Mouse (Mus musculus) adrenal gland, postnatal 36 days (tissue): ENCODE results near the gene Clec10a. TPM values are rescaled to one million over a fixed set of nuclear protein-coding genes. Genes with fewer than 3 reads are reported as not detected.

Experiments
- DNase-seq, 2 experiments: peaks; one replicate each; pipeline ENCODE4 v3.0.0; 2021; ENCODE audit warnings: mixed read lengths in 1 of 2
- total RNA-seq, 2 experiments: library from RNA; stranded (reverse); gene quantifications; 2 replicates each; pipeline ENCODE4 v1.2.3; 2021

The Clec10a gene
- total RNA-seq, 2 experiments from 2014 or later, result 2.4 to 6.5 TPM

DNA sequence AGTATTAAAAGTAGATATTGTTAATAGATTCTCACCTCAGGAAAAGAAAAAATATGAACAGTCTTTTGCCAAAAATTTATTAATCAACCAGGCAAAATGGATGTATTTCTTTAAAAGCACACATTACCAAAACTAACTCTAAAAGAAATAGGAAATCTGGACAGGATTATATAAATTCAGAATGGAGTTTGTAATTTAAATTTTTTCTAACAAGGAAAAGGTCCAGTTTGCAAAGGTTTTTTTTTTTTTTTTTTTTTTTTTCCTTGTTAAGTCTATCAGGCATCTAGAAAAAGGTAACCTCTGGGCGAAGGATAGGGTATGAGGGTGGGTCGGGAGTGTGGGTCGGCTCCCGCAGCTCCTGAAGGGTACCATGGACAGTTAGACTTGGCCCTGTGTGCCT is 24.5 kb downstream of the Clec10a start:
- DNase-seq, result no peak

GRCm38 (mm10) chr11:70185120-70185519 is 29.1 kb downstream of the Clec10a start:
- no peak for DNase-seq

- DNase-seq, result peak; percentile 69 to 77
Measured at GRCm38 (mm10) chr11:70189319-70190134, 33.5 kb downstream of the Clec10a start.

GRCm38 (mm10) chr11:70191188-70191587 is 35.2 kb downstream of the Clec10a start:
- no peak for DNase-seq

- DNase-seq, result no peak
Measured at GRCm38 (mm10) chr11:70192157-70192556, 36.2 kb downstream of the Clec10a start.

DNA sequence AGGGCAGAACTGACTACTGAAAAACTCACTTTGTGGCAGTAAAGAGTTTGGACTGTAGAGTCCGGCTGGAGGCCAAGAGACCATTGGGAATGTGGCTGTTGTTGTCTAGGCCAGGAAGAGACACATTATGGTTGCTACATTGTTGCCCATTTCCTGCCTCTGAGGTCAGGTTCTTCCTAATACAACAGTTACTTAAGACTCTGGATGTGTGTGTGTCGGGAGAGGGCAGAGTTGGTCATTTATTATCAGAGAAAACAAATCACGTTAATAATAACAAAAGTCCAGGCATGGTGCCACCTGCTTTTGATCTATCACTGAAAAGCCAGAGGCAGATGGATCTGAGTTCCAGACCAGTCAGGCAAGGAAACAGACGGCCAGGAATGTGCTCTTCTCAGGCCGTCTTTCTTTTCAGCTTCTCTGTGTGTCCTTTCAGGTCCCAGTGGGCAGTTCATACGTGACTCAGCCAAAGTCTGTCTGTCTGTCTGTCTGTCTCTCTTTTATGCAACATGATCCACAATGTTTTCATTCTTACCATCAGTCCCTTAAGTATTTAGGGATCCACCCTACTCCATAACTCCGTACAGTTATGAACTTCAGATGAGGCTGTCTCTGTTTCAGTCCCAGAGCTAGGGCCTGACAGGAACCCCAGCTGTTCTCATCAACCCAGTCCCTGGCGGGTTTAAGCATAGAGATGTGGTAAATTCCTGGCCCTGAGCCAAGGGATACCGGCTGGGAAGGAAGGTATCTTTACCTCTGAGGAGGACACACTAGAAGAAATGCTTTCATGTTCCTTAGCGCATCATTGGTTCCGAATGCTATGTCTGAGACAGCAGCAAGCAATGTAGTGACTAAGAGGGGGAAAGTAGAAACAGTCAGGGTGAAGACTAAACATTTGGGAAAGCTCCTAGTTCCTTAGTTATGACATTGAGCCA is 37.6 kb downstream of the Clec10a start:
- no peak for DNase-seq

DNA sequence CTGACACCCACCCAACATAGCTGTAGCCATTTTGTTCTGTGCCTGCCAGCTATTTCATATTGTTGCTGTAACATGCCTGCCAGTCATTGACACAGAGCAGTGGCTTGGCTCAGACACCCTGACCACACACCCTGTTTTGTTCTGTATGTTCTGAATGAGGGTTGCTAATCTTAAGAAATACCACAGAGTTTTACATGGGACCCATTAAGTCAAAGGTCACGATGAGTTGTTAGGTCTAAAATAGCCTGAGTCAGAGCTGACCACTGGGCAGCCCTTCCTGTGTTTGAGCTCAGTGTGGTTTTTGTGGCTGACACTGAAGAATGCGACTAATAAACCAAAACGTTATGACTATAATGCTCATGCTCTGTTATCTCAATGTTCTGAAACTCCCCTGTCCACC is 42.3 kb downstream of the Clec10a start:
- DNase-seq, result peak in 1 of 2 experiments; percentile 39

- DNase-seq, result no peak
Measured at GRCm38 (mm10) chr11:70199107-70199506, 43.1 kb downstream of the Clec10a start.

- DNase-seq, result no peak
Measured at GRCm38 (mm10) chr11:70200036-70200608, 44.1 kb downstream of the Clec10a start.

DNA sequence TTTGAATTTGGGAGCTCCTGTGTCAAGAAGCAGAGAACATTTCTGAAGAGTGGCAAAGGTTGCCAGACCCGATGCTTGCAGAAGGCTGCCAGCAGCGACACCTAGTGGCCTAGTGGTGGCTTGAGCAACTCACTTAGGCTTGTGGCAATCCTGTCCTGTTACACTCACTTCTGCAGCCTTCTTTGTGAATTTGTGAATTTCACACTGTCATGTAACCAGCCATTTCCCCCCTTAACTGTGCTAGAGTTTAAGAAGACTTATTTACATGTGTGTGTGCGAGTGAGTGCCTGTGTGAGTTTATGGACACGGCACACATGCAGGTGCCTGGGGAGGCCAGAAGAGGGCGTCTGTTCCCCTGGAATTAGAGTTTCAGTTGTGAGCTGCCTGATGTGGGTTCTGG is 45.7 kb downstream of the Clec10a start:
- peak; percentile 91 to 92 for DNase-seq

DNA sequence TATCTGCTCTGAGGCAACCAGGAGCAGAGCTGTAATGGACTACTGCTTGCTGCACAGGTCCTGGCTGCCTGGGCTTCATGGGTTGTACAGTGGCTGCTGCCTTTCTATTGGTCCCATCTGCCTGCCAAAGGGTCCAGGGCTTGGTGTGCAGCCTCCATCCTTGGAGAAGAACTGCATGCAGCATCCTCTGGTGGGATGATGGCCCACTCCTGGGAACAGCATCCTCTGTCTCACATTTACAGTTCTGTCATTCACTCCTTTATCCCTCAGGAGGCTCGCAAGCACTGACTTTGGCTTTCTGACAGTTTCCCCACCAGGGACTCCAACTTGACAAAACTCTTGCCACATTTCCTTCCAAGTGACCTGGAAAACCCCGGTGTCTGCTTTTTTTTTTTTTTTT is 50.8 kb downstream of the Clec10a start:
- no peak for DNase-seq

DNA sequence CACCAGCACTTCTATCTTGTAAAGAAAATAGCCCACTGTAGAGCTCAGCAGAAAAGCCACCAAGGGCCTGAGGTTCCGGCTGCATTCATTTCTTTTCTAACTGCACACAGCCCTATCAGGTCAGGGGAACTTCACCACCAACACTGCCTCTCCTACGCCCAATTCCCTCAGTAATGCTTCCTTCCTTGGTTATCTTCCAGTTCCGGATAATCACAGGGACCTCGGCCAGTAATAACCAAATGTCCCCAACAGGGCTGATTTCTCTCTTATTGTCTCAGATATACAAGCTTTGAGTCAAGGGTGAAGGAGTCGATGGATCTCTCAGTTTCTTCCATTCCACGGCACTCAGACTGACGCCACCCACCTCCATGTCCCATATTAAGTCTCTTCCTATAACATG is 51.3 kb downstream of the Clec10a start:
- DNase-seq, result no peak

GRCm38 (mm10) chr11:70208778-70209388 is 52.9 kb downstream of the Clec10a start:
- no peak for DNase-seq

DNA sequence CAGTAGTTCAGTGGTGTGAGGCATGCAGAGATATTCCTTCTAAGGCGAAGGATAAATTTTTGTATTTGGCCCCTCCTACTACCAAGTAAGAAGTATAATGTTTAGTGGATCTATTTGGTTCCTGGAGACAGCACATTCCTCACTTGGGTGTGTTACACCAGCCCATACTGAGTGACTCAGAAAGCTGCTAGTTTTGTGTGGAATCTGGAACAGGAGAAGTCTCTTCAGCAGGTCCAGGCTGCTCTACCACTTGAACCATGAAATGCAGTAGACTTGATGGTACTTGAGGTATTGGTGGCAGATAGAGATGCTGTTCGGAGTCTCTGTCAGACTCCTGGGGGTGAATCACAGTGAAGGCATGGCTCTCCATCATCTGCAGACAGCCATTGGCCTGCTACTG is 54.7 kb downstream of the Clec10a start:
- no peak for DNase-seq

DNA sequence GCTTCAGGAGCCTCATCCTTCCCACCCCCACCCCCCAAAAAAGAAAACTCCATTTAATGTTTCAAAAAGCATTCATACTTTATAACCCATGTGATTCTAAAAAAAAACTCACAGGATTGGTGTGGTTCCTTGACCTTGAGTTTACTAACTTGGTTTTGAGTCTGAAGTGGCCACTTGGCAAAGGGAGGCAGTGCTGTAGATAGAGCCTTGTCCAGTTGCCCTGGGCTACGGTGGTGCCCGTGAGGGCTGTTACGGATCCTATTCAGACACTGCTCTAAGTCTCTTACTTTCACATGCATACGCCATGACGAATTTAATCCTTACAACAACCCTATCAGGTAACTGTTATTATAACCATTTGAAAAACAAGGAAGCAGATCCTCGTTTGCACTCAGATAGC is 56.0 kb downstream of the Clec10a start:
- no peak for DNase-seq

DNA sequence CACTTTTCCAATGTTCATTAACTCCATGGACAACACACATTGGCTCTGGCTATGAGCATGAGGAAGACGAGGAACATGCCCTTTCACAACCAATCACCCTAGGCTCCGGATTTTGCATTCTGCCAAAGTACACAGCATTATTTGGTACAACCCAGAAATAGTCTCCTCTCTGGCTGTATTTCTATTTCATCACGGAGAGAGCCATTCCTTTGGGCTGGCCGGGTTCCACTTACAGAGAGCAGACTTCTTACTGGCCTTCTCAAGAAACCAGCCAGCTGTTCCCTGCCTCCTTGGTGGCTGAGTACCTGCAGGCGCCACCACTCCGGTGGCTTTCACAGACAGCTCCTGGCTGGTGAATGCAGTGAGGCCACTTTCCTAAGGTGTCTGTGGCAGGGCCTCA is 56.4 kb downstream of the Clec10a start, which contains the start of gene Slc16a11:
Slc16a11 (plus strand) TSS at position 330 of the 400 bp plus-strand sequence.
- DNase-seq, result no peak

GRCm38 (mm10) chr11:70212896-70213295 is 56.9 kb downstream of the Clec10a start:
- peak; percentile 72 to 81 for DNase-seq

DNA sequence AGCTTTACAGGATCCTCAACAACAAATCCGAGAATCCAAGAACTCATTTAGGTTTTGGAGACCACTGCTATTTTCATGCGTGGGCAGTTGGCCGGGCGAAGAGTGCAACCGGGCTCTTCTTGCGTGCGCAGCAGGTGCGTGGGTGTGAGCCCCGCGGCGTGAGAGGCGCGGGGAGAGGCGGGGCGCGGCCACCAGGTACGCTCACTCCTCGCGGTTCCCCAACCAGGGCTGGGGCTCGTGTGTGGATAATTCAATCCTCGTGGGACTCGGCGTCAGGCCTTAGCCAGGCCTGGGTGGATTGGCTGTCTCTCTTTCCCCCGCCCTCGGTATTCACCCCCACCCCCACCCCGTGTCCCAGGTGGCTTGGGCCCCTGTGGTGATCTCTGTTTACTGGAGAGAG is 57.7 kb downstream of the Clec10a start:
- no peak for DNase-seq

DNA sequence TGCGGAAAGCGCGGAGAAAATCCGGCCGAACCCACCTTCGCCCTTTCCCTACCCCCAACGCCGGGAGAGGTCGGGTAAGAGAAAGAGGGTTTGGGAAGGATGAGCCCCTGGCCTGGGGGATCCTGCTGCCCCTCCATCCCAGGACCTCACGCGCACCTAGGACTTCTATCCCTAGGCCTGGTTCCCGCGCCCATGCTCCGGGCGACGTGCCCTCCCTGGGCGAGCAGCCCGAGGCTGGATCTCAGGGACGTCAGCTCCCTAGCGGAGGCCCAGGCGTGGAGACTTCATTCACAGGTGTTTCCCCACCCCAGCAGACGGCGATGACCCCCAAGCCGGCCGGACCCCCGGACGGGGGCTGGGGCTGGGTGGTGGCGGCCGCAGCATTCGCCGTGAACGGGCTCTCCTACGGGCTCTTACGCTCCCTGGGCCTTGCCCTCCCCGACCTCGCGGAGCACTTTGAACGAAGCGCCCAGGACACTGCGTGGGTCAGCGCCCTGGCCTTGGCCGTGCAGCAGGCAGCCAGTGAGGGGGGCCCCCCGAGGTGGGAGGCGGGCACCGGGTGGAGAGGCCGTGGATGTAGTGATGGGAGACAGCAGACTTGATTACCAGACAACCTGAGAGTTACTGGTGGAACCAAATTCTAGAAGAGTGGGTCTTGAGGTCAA is 58.3 kb downstream of the Clec10a start:
- DNase-seq, result peak in 1 of 2 experiments; percentile 46

DNA sequence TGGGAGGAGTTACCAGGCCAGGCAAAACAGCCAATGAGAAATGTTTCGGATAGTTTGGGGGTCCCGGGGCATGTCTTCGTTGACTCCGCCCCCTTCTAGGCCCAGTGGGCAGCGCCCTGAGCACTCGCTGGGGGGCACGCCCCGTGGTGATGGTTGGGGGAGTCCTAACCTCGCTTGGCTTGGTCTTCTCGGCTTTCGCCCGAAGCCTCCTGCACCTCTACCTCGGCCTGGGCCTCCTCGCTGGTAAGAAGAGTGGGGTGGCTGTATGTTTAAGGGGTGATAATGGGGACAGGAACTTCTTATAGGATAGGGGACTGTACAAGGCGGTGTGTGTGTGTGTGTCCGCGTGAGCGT is 58.8 kb downstream of the Clec10a start:
- DNase-seq, result no peak

- DNase-seq, result no peak
Measured at GRCm38 (mm10) chr11:70215301-70215700, 59.3 kb downstream of the Clec10a start.

- no peak for DNase-seq
Measured at GRCm38 (mm10) chr11:70216103-70216502, 60.1 kb downstream of the Clec10a start.
